ENCODE assay signal across 8 mouse cellular contexts in the genomic region with DNA sequence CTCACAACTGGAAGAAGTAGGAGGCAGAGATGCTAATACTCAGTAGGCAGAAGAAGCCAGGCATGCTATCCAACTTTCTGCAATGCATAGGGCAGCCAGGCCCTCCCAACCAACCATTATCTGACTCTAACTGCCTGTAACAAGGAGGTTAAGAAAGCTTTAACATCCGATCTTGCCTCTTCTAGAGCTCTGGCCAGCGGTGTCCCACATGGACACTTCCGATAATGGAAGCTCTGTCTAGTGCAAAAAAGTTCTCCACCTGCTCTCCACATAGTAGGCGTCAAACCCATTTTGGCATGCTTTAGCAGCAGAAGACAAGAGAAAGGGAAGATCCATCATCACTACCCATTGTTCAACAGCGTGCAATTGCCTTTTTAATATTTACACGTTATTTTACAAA. TPM values are rescaled to one million over a fixed set of nuclear protein-coding genes. Genes with fewer than 3 reads are reported as not detected.
A peak's percentile ranks its signal among the peaks of the same experiment; 100 is the strongest.
DNase-seq lines count a peak whose midpoint lies in the region; ATAC-seq and TF ChIP-seq lines count a peak whose summit lies in the region.

No protein-coding gene starts in this region.

- peak overlapping the region; percentile 99 for H3K9ac ChIP-seq in kidney, embryonic 14.5 days (ENCODE audit: low read depth, low read length)
- H3K9ac ChIP-seq in hindbrain, postnatal 0 days (replicated peaks; ENCODE audit: low read length), result peak overlapping the region; percentile 96
- peak overlapping the region; percentile 98 for H3K9ac ChIP-seq in midbrain, postnatal 0 days (replicated peaks; ENCODE audit: low read length, poor library complexity, severe bottlenecking)

- no peak for ATAC-seq in kidney, embryonic 14.5 days (ENCODE audit: low FRiP score, low TSS enrichment)
- ATAC-seq in hindbrain, postnatal 0 days, result no peak
- ATAC-seq in midbrain, postnatal 0 days (ENCODE audit: low FRiP score), result no peak
- ATAC-seq in frontal cortex, adult (ENCODE audit: low TSS enrichment), result no peak

- H3K36me3 ChIP-seq in kidney, embryonic 14.5 days (ENCODE audit: control insufficient read depth, insufficient read depth, low read length), result peaks cover 40% of the 10 kb centered on the region
- H3K36me3 ChIP-seq in hindbrain, postnatal 0 days (ENCODE audit: insufficient read depth, low read length), result no peaks in the 10 kb centered on the region; the same call in 1 of the 2 replicates
- H3K36me3 ChIP-seq in midbrain, postnatal 0 days (ENCODE audit: insufficient read depth, low read length), result peaks cover 16% of the 10 kb centered on the region

- no peak for DNase-seq in kidney, postnatal 36 days
- DNase-seq in hindbrain, postnatal 0 days (ENCODE audit: low spot score), result no peak
- DNase-seq in midbrain, postnatal 0 days (ENCODE audit: low spot score), result no peak
- DNase-seq in left cerebral cortex, adult 11 months (ENCODE audit: low spot score), result no peak
- DNase-seq in kidney, adult 11 months, result no peak

- no peaks in the 10 kb centered on the region for H3K9me3 ChIP-seq in kidney, embryonic 14.5 days (ENCODE audit: control insufficient read depth, low read length)
- H3K9me3 ChIP-seq in hindbrain, postnatal 0 days (ENCODE audit: low read length), result no peaks in the 10 kb centered on the region
- no peaks in the 10 kb centered on the region for H3K9me3 ChIP-seq in midbrain, postnatal 0 days (ENCODE audit: low read length)

- no peaks in the 10 kb centered on the region for H3K27me3 ChIP-seq in kidney, embryonic 14.5 days (ENCODE audit: control insufficient read depth, insufficient read depth, low read length)
- H3K27me3 ChIP-seq in hindbrain, postnatal 0 days (ENCODE audit: insufficient read depth, low read length), result no peaks in the 10 kb centered on the region
- H3K27me3 ChIP-seq in midbrain, postnatal 0 days (ENCODE audit: insufficient read depth, low read length), result no peaks in the 10 kb centered on the region

- H3K4me3 ChIP-seq in kidney, embryonic 14.5 days (ENCODE audit: low read length), result peak overlapping the region; percentile 99
- peak overlapping the region; percentile 95 for H3K4me3 ChIP-seq in bone marrow macrophage, adult 2 months (ENCODE audit: insufficient read depth, low read length)
- H3K4me3 ChIP-seq in hindbrain, postnatal 0 days (ENCODE audit: low read length), result peak overlapping the region; percentile 88
- H3K4me3 ChIP-seq in midbrain, postnatal 0 days (ENCODE audit: low read depth, low read length), result peak overlapping the region; percentile 100

- no peak overlapping the region; the same call in 1 of the 2 replicates for H3K27ac ChIP-seq in kidney, embryonic 14.5 days (ENCODE audit: low read depth, low read length)
- H3K27ac ChIP-seq in bone marrow macrophage, adult 2 months (ENCODE audit: insufficient read depth, low read depth, low read length), result no peak overlapping the region
- H3K27ac ChIP-seq in hindbrain, postnatal 0 days, result peak overlapping the region; percentile 89; the same call in 1 of the 2 replicates
- H3K27ac ChIP-seq in midbrain, postnatal 0 days (ENCODE audit: low read depth, low read length), result peak overlapping the region; percentile 38; the same call in 1 of the 2 replicates

- no peak for TF ChIP-seq CTCF in bone marrow macrophage, adult 2 months (IDR thresholded peaks at IDR 0.05; ENCODE audit: low read depth, low read length)
- no peak for TF ChIP-seq CTCF in hindbrain, postnatal 0 days (IDR thresholded peaks at IDR 0.05; ENCODE audit: low read depth)
- no peak for TF ChIP-seq CTCF in midbrain, postnatal 0 days (IDR thresholded peaks at IDR 0.05)

- WGBS in kidney, embryonic 14.5 days, result 2% methylated on average over 6 of the region's 6 CpGs
- 3% methylated on average over 6 of the region's 6 CpGs for WGBS in hindbrain, postnatal 0 days
- 2% methylated on average over 6 of the region's 6 CpGs for WGBS in midbrain, postnatal 0 days

- H3K4me2 ChIP-seq in kidney, embryonic 14.5 days (replicated peaks; ENCODE audit: low read depth, low read length), result peak overlapping the region; percentile 74
- H3K4me2 ChIP-seq in hindbrain, postnatal 0 days (ENCODE audit: low read depth, low read length), result peak overlapping the region; percentile 88
- H3K4me2 ChIP-seq in midbrain, postnatal 0 days (ENCODE audit: low read depth, low read length, poor library complexity, severe bottlenecking), result peak overlapping the region; percentile 74

- TF ChIP-seq POLR2A in bone marrow macrophage, adult 2 months (IDR thresholded peaks at IDR 0.05; ENCODE audit: borderline replicate concordance, low read depth, low read length), result no peak

- H3K4me1 ChIP-seq in kidney, embryonic 14.5 days (ENCODE audit: control insufficient read depth, insufficient read depth, low read length), result peaks cover 18% of the 10 kb centered on the region
- peaks cover 43% of the 10 kb centered on the region for H3K4me1 ChIP-seq in bone marrow macrophage, adult 2 months (ENCODE audit: control insufficient read depth, insufficient read depth, low read length)
- H3K4me1 ChIP-seq in hindbrain, postnatal 0 days (ENCODE audit: insufficient read depth, low read length), result peaks cover 8% of the 10 kb centered on the region; the same call in 1 of the 2 replicates
- peaks cover 7% of the 10 kb centered on the region for H3K4me1 ChIP-seq in midbrain, postnatal 0 days (ENCODE audit: insufficient read depth, low read length)

RNA-seq across cellular contexts. Expression of a gene that starts 1.1 kb away (rescaled TPM):
- 14.7 and 17.2 TPM in 2 replicates for polyA plus RNA-seq in kidney, embryonic 14.5 days (2014; fragmentation: Nextera tagmentation; extraction: Ambion mirVana)
- polyA plus RNA-seq in bone marrow macrophage, adult 2 months (2012; ENCODE audit: insufficient read depth, insufficient read length, missing spikeins), result 10.5 and 14.3 TPM in 2 replicates
- 5.9 and 6.1 TPM in 2 replicates for total RNA-seq in hindbrain, postnatal 0 days (2014; rRNA removed)
- 17.2 and 17.9 TPM in 2 replicates for polyA plus RNA-seq in hindbrain, postnatal 0 days (2015; fragmentation: Nextera tagmentation; extraction: Ambion mirVana)
- total RNA-seq in midbrain, postnatal 0 days (2014; rRNA removed), result 4.9 and 13.0 TPM in 2 replicates
- 14.7 and 16.3 TPM in 2 replicates for polyA plus RNA-seq in midbrain, postnatal 0 days (2015; fragmentation: Nextera tagmentation; extraction: Ambion mirVana)

RNA-seq across cellular contexts. Expression of a gene that starts 1.3 kb away (rescaled TPM):
- 201 and 312 TPM in 2 replicates for polyA plus RNA-seq in kidney, embryonic 14.5 days (2014; fragmentation: Nextera tagmentation; extraction: Ambion mirVana)
- polyA plus RNA-seq in bone marrow macrophage, adult 2 months (2012; ENCODE audit: insufficient read depth, insufficient read length, missing spikeins), result 55.7 and 57.1 TPM in 2 replicates
- 56.2 and 61.0 TPM in 2 replicates for total RNA-seq in hindbrain, postnatal 0 days (2014; rRNA removed)
- 64.6 and 68.4 TPM in 2 replicates for polyA plus RNA-seq in hindbrain, postnatal 0 days (2015; fragmentation: Nextera tagmentation; extraction: Ambion mirVana)
- 70.6 and 73.3 TPM in 2 replicates for total RNA-seq in midbrain, postnatal 0 days (2014; rRNA removed)
- 50.0 and 54.3 TPM in 2 replicates for polyA plus RNA-seq in midbrain, postnatal 0 days (2015; fragmentation: Nextera tagmentation; extraction: Ambion mirVana)

RNA-seq across cellular contexts. Expression of a gene that starts 48.2 kb away (rescaled TPM):
- polyA plus RNA-seq in kidney, embryonic 14.5 days (2014; fragmentation: Nextera tagmentation; extraction: Ambion mirVana), result 75.7 and 81.2 TPM in 2 replicates
- polyA plus RNA-seq in bone marrow macrophage, adult 2 months (2012; ENCODE audit: insufficient read depth, insufficient read length, missing spikeins), result 55.0 and 65.8 TPM in 2 replicates
- total RNA-seq in hindbrain, postnatal 0 days (2014; rRNA removed), result 45.7 and 64.8 TPM in 2 replicates
- 46.7 and 50.0 TPM in 2 replicates for polyA plus RNA-seq in hindbrain, postnatal 0 days (2015; fragmentation: Nextera tagmentation; extraction: Ambion mirVana)
- total RNA-seq in midbrain, postnatal 0 days (2014; rRNA removed), result 58.0 and 58.5 TPM in 2 replicates
- polyA plus RNA-seq in midbrain, postnatal 0 days (2015; fragmentation: Nextera tagmentation; extraction: Ambion mirVana), result 50.5 and 52.7 TPM in 2 replicates

Comparison
In these comparisons a context has a peak if more than half of its experiments do, and no peak if none do; other contexts are left out.
1. H3K27ac ChIP-seq: peak in hindbrain, postnatal 0 days (single experiment) and midbrain, postnatal 0 days (single experiment); none in kidney, embryonic 14.5 days (single experiment) and bone marrow macrophage, adult 2 months (single experiment).
2. Peak in every context shown above with its lines, with median percentiles within 50 percentile points of each other: H3K4me2 ChIP-seq, H3K4me3 ChIP-seq and H3K9ac ChIP-seq.